Mouse (Mus musculus): ENCODE measurements at regions not wholly inside any gene's neighbourhood (a gene's known extent, or its start where the extent isn't known, plus 50 kb on each side); places are given as distances from the start of the nearest gene placed in this dataset.

- TF ChIP-seq POLR2A (IDR thresholded peaks at IDR 0.05; ENCODE audit: low read depth, low read length) = no peak
- no peak for TF ChIP-seq CTCF (IDR thresholded peaks at IDR 0.05; ENCODE audit: borderline replicate concordance, insufficient read depth, low read length)
Measured at GRCm38 (mm10) chr8:109434538-109434937, 59.3 kb upstream of the Pmfbp1 start.
